Mouse (Mus musculus): ENCODE results near the gene Agxt. TPM values are rescaled to one million over a fixed set of nuclear protein-coding genes. Genes with fewer than 3 reads are reported as not detected.

Gene Agxt
- polyA plus RNA-seq, 1 experiment from 2014 or later = not detected

DNA sequence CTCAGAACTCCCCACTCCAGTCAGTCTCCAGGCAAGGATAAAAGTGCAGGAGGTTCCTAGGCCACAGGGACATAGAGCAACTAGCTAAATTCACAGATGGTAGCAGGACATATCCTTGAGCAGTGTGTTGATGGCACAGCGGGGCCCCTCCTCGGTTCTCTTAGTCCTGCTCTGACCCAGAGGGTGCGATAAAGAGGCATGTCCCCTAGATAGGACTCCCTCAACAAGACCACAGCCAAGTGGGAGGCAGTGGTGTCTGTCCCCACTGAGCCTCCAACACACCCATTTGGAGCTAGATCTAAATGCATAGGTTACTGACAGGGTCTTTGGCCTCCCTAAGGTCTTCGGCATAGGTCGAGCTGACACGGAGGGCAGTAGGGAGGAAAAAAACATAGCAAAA lies 40.8 kb downstream of the Agxt start:
- H3K27ac ChIP-seq = no peak overlapping the region
- H3K4me2 ChIP-seq = peak overlapping the region; percentile 88
- H3K4me1 ChIP-seq = peaks cover 15% of the 10 kb centered on the region
- no peaks in the 10 kb centered on the region for H3K9me3 ChIP-seq (replicated peaks)
- 18% methylated on average over 6 of the region's 6 CpGs for WGBS
- peak overlapping the region; percentile 69; the same call in 1 of the 2 replicates for H3K9ac ChIP-seq
- H3K36me3 ChIP-seq (ENCODE audit: poor library complexity, severe bottlenecking) = no peaks in the 10 kb centered on the region
- H3K4me3 ChIP-seq = peak overlapping the region; percentile 42; the same call in 1 of the 2 replicates
- 0 out of 2 replicates have a peak, but pooled peaks cover 5% of the 10 kb centered on the region for H3K27me3 ChIP-seq
- ATAC-seq = no peak

- ATAC-seq = peak; percentile 67
- H3K9me3 ChIP-seq (replicated peaks) = no peaks in the 10 kb centered on the region
- H3K36me3 ChIP-seq (ENCODE audit: poor library complexity, severe bottlenecking) = no peaks in the 10 kb centered on the region
- 0 out of 2 replicates have a peak, but pooled peaks cover 5% of the 10 kb centered on the region for H3K27me3 ChIP-seq
- peak overlapping the region; percentile 42 for H3K4me3 ChIP-seq
- peak overlapping the region; percentile 69 for H3K9ac ChIP-seq
- peak overlapping the region; percentile 88 for H3K4me2 ChIP-seq
- no peak overlapping the region for H3K27ac ChIP-seq
- WGBS = 3% methylated on average over 42 of the region's 44 CpGs
- H3K4me1 ChIP-seq = peaks cover 15% of the 10 kb centered on the region
Observed at GRCm38 (mm10) chr1:93176525-93177332, 41.7 kb downstream of the Agxt start.

DNA sequence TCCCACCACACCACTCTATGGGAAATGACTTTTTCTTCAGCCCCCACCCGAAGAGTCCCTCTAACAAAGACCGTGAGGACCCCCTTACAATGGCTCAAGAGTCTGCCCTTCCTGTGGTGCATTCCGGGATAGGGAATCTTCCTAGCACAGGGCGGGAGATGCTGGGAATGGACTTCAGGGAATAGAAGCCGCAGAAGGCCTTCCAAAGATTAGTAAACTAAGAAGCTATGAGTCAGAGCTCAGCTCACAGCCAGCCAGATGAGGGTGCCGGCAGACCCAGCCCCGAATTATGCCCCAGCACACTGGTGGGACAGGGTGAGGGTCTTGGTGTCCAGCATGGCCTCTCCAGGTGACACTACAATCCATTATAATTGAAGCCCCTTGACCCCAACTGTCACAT lies 47.2 kb downstream of the Agxt start:
- no peak overlapping the region for H3K4me2 ChIP-seq
- 90% methylated on average over 7 of the region's 7 CpGs for WGBS
- H3K27ac ChIP-seq = no peak overlapping the region
- H3K9me3 ChIP-seq (replicated peaks) = no peaks in the 10 kb centered on the region
- H3K4me1 ChIP-seq = no peaks in the 10 kb centered on the region
- H3K9ac ChIP-seq = no peak overlapping the region
- H3K27me3 ChIP-seq = no peaks in the 10 kb centered on the region
- H3K36me3 ChIP-seq (ENCODE audit: poor library complexity, severe bottlenecking) = no peaks in the 10 kb centered on the region
- no peak for ATAC-seq
- no peak overlapping the region for H3K4me3 ChIP-seq

GRCm38 (mm10) chr1:93184071-93184828 lies 49.2 kb downstream of the Agxt start:
- Histone ChIP-seq H3K4me3 (no peak overlapping the region), H3K36me3 (ENCODE audit: poor library complexity, severe bottlenecking) (no peaks in the 10 kb centered on the region), H3K27ac (no peak overlapping the region), H3K9me3 (replicated peaks) (no peaks in the 10 kb centered on the region), H3K4me2 (no peak overlapping the region), H3K27me3 (0 out of 2 replicates have a peak, but pooled peaks cover 9% of the 10 kb centered on the region), H3K9ac (no peak overlapping the region), H3K4me1 (no peaks in the 10 kb centered on the region)
- WGBS = 74% methylated on average over 14 of the region's 14 CpGs
- peak; percentile 53; the same call in 1 of the 2 replicates for ATAC-seq

DNA sequence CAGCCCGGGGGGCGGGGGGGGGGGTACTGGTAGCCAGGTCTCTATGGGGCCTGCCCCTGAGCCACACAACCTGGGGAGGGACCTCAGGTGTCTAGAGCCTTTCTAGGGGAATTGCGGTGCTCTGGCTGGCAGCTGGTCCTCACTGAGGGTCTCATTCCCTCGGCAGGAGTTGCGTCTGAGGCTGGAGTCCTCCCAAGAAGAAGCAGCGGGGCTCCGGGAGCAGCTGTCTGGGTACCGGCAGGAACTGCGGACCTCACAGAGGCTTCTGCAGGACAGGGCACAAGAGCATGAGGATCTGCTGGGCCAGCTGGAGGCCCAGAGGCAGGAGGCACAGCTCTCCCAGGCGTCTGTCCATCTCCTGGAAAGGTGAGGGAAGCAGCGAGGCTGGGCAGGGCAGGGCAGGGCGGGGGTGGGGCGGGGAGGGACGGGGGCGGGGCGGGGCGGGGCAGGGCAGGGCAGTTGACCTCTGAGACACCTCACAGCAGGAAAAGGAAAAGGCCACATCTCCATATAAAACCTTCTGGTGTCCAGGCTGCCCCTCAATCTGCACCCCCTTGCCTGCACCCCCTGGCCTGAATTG lies 55.8 kb downstream of the Agxt start:
- Histone ChIP-seq H3K4me2 (no peak overlapping the region), H3K27ac (no peak overlapping the region), H3K9me3 (replicated peaks) (0 out of 2 replicates have a peak, but pooled peaks cover 3% of the 10 kb centered on the region), H3K36me3 (ENCODE audit: poor library complexity, severe bottlenecking) (no peaks in the 10 kb centered on the region), H3K9ac (0 out of 2 replicates have a peak overlapping the region, but pooled peaks have one; percentile 30), H3K4me1 (no peaks in the 10 kb centered on the region), H3K4me3 (no peak overlapping the region), H3K27me3 (peaks cover 26% of the 10 kb centered on the region)
- ATAC-seq = no peak
- WGBS = 10% methylated on average over 9 of the region's 17 CpGs

DNA sequence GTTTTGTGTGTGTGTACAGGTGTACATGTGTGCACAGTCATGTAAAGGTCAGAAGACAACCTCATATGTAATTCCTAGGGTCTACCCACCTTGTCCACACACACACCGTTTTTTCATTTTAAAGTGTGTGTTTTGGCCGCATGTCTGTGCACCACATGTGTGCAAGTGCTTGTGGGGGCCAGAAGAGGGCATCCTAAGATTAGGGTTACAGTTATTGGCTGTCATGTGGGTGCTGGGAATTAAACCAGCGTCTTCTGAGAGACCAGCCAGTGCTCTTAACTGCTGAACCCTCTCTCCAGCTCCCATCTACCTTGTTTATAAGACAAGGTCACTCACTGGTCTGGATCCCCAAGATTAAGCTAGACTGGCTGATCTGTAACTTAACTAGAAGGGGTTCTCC lies 59.9 kb downstream of the Agxt start:
- no peaks in the 10 kb centered on the region for H3K36me3 ChIP-seq (ENCODE audit: poor library complexity, severe bottlenecking)
- no peak for ATAC-seq
- WGBS = 91% methylated on average over 3 of the region's 3 CpGs

More for the DNA sequence above, 59.9 kb downstream of the Agxt start:
- Histone ChIP-seq H3K4me1 (no peaks in the 10 kb centered on the region), H3K27me3 (peaks cover 12% of the 10 kb centered on the region), H3K4me3 (no peak overlapping the region), H3K9me3 (replicated peaks) (0 out of 2 replicates have a peak, but pooled peaks cover 3% of the 10 kb centered on the region), H3K27ac (no peak overlapping the region), H3K4me2 (no peak overlapping the region), H3K9ac (no peak overlapping the region)

Other genes starting within 250 kb of the Agxt start
- gene Ankmy1, start 232.3 kb upstream of the Agxt start, polyA plus RNA-seq (2015; fragmentation: Nextera tagmentation; extraction: Ambion mirVana) = 0.71 and 1.4 TPM in 2 replicates
- gene Dusp28, start 228.3 kb upstream of the Agxt start, polyA plus RNA-seq (2015; fragmentation: Nextera tagmentation; extraction: Ambion mirVana) = 16.6 and 17.5 TPM in 2 replicates
- gene Rnpepl1, start 224.5 kb upstream of the Agxt start, polyA plus RNA-seq (2015; fragmentation: Nextera tagmentation; extraction: Ambion mirVana) = 18.6 and 20.5 TPM in 2 replicates
- gene Capn10, start 200.9 kb upstream of the Agxt start, polyA plus RNA-seq (2015; fragmentation: Nextera tagmentation; extraction: Ambion mirVana) = 51.7 and 54.3 TPM in 2 replicates
- gene Gpr35, start 184.4 kb upstream of the Agxt start, polyA plus RNA-seq (2015; fragmentation: Nextera tagmentation; extraction: Ambion mirVana) = 0.25 and 0.46 TPM in 2 replicates
- not detected in 2 replicates for gene Aqp12, start 128.9 kb upstream of the Agxt start, polyA plus RNA-seq (2015; fragmentation: Nextera tagmentation; extraction: Ambion mirVana)
- 205 and 224 TPM in 2 replicates for gene Kif1a, start 33.3 kb upstream of the Agxt start, polyA plus RNA-seq (2015; fragmentation: Nextera tagmentation; extraction: Ambion mirVana)
- gene 2310007B03Rik, start 25.7 kb downstream of the Agxt start, polyA plus RNA-seq (2015; fragmentation: Nextera tagmentation; extraction: Ambion mirVana) = 0.08 and 0.16 TPM in 2 replicates
- 0.10 and 0.20 TPM in 2 replicates for gene Crocc2, start 33.5 kb downstream of the Agxt start, polyA plus RNA-seq (2015; fragmentation: Nextera tagmentation; extraction: Ambion mirVana)
- 2.1 and 2.2 TPM in 2 replicates for gene Sned1, start 100.6 kb downstream of the Agxt start, polyA plus RNA-seq (2015; fragmentation: Nextera tagmentation; extraction: Ambion mirVana)
- 34.3 and 34.5 TPM in 2 replicates for gene Mterf4, start 170.7 kb downstream of the Agxt start, polyA plus RNA-seq (2015; fragmentation: Nextera tagmentation; extraction: Ambion mirVana)
- gene Ppp1r7, start 207.6 kb downstream of the Agxt start, polyA plus RNA-seq (2015; fragmentation: Nextera tagmentation; extraction: Ambion mirVana) = 71.1 and 76.5 TPM in 2 replicates
- gene Pask, start 208.2 kb downstream of the Agxt start, polyA plus RNA-seq (2015; fragmentation: Nextera tagmentation; extraction: Ambion mirVana) = 14.6 and 17.7 TPM in 2 replicates
- gene Ano7, start 238.7 kb downstream of the Agxt start, polyA plus RNA-seq (2015; fragmentation: Nextera tagmentation; extraction: Ambion mirVana) = 0.16 TPM in 1 of 2 replicates, not detected in the other